Mouse (Mus musculus): ENCODE results near the gene Spata7. TPM values are rescaled to one million over a fixed set of nuclear protein-coding genes. Genes with fewer than 3 reads are reported as not detected.

Spata7 gene
- total RNA-seq, 1 experiment from 2014 or later, result 6.4 TPM

GRCm38 (mm10) chr12:98714757-98715156 lies 86.8 kb downstream of the Spata7 start:
- ATAC-seq (replicated peaks in 1 of 2; ENCODE audit: insufficient read depth in 1 of 2, low FRiP score in 2 of 2, low TSS enrichment in 1 of 2, low read depth in 1 of 2, poor library complexity in 2 of 2, severe bottlenecking in 2 of 2), result no peak

- no peak for ATAC-seq (replicated peaks in 1 of 2; ENCODE audit: insufficient read depth in 1 of 2, low FRiP score in 2 of 2, low TSS enrichment in 1 of 2, low read depth in 1 of 2, poor library complexity in 2 of 2, severe bottlenecking in 2 of 2)
These were observed 88.2 kb downstream of the Spata7 start for GRCm38 (mm10) chr12:98716142-98716541.

Other genes starting within 250 kb of the Spata7 start
- not detected in 2 replicates for gene Kcnk10, start 49.8 kb upstream of the Spata7 start, total RNA-seq (2017)
- 6.1 and 7.4 TPM in 2 replicates for gene Ptpn21, start 109.2 kb downstream of the Spata7 start, total RNA-seq (2017)
- 134 and 162 TPM in 2 replicates for gene Zc3h14, start 118.8 kb downstream of the Spata7 start, total RNA-seq (2017)

All from hematopoietic stem cell, adult 5-6 weeks (primary cell).